Mouse (Mus musculus) bone marrow, adult 2 months (tissue): ENCODE measurements around the gene Xpo4.

ENCODE experiments used
- CTCF ChIP-seq: fragments of 200-500 bp; IDR thresholded peaks from 2 replicates; pipeline ENCODE4 v1.5.1; 2011; ENCODE audit warnings: low read length, control low read depth; ENCODE audit not compliant: control insufficient read depth, insufficient read depth
- POLR2A ChIP-seq: fragments of 200-500 bp; IDR thresholded peaks from 2 replicates; pipeline ENCODE4 v1.6.1; 2011; ENCODE audit warnings: low read depth, mild to moderate bottlenecking, control low read depth, low read length, borderline replicate concordance; ENCODE audit not compliant: control insufficient read depth

DNA sequence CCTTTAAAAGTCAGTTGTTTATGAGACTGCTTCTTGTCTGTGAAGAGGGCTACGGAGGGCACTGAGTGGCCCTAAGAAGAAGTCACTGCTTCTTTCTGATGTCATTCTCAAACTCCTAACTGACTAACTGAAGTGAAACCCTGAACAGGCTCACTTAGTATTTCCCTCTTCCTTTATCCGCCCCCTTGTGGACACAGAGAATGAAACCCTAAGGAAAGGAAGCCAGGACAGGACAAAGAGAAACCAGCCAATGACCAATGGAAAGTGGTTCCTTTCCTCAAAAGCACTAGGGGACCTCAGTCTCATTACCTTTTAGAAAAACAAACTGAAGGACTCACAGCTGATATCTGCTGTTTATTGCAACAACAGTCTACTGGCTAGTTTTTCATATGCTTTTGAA is 45.7 kb downstream of the Xpo4 start:
- TF ChIP-seq CTCF (no peak), POLR2A (no peak)
